Mouse (Mus musculus) heart, adult 2 months (tissue): ENCODE measurements around the gene Tubd1. TPM values are rescaled to one million over a fixed set of nuclear protein-coding genes. Genes with fewer than 3 reads are reported as not detected.
A peak's percentile ranks its signal among the peaks of the same experiment; 100 is the strongest.

ENCODE experiments used
- DNase-seq, 2 experiments: peaks; one replicate each; pipeline ENCODE4 v3.0.0; 2021
- H3K27ac ChIP-seq: fragments of 200-600 bp; 2 replicates; pipeline ENCODE4 v1.8.1; 2022
- H3K27me3 ChIP-seq: fragments of 200-500 bp; 2 replicates; pipeline ENCODE4 v1.6.1; 2012; ENCODE audit warnings: mild to moderate bottlenecking, low read length, inconsistent platforms, mixed read lengths; ENCODE audit not compliant: control insufficient read depth, insufficient read depth
- H3K36me3 ChIP-seq: fragments of 200-500 bp; 2 replicates; pipeline ENCODE4 v1.6.1; 2012; ENCODE audit warnings: low read length, inconsistent platforms; ENCODE audit not compliant: control insufficient read depth, insufficient read depth
- H3K4me1 ChIP-seq: fragments of 200-500 bp; 2 replicates; pipeline ENCODE4 v1.6.1; 2011; ENCODE audit warnings: low read length; ENCODE audit not compliant: control insufficient read depth, insufficient read depth
- H3K4me3 ChIP-seq: fragments of 200-600 bp; 2 replicates; pipeline ENCODE4 v1.8.1; 2022
- H3K79me2 ChIP-seq: fragments of 200-500 bp; replicated peaks from 2 replicates; pipeline ENCODE4 v1.6.1; 2012; ENCODE audit warnings: mild to moderate bottlenecking, inconsistent platforms, low read length, moderate library complexity, mixed read lengths; ENCODE audit not compliant: control insufficient read depth, insufficient read depth
- H3K9ac ChIP-seq: fragments of 200-500 bp; 2 replicates; pipeline ENCODE4 v1.6.1; 2012; ENCODE audit warnings: low read depth, mild to moderate bottlenecking, control low read depth, inconsistent platforms, low read length, mixed read lengths
- CTCF ChIP-seq: fragments of 200-600 bp; IDR thresholded peaks from 2 replicates; pipeline ENCODE4 v1.8.1; 2022; ENCODE audit warnings: antibody characterized with exemption, mild to moderate bottlenecking, moderate library complexity
- EP300 ChIP-seq: fragments of 200-500 bp; IDR thresholded peaks from 2 replicates; pipeline ENCODE4 v1.6.1; 2011; ENCODE audit warnings: low read depth, low read length, control low read depth; ENCODE audit not compliant: insufficient read depth
- POLR2A ChIP-seq: fragments of 200-500 bp; IDR thresholded peaks from 2 replicates; pipeline ENCODE4 v1.6.1; 2011; ENCODE audit warnings: mild to moderate bottlenecking, low read depth, low read length, control low read depth; ENCODE audit not compliant: insufficient read depth
- WGBS: fragments of 180-500 bp; shearing (Covaris S2); methylation state at CpG from one replicate; pipeline ENCODE4 v1.1.7; 2018; 5-methylcytosine and 5-hydroxymethylcytosine counted together
- intact Hi-C: fragments of 180-260 bp; cut with DNase I; formaldehyde crosslinking; loops from one replicate; pipeline ENCODE4 v1.15.1; 2025
- polyA plus RNA-seq: library from polyadenylated mRNA; depleted of rRNA; stranded (reverse); fragments of >200 nt; gene quantifications from 2 replicates; pipeline ENCODE4 v1.2.3, GENCODE M21; 2012
- total RNA-seq, 2 experiments: library from RNA; stranded (reverse); gene quantifications; 2 replicates each; pipeline ENCODE4 v1.2.3; 2021

Tubd1 gene
- total and polyA plus RNA-seq, 3 experiments: 4.7 to 6.2 (median 5.7) TPM

GRCm38 (mm10) chr11:86583990-86584897 lies 39.5 kb downstream of the Tubd1 start:
- H3K9ac ChIP-seq: no peak overlapping the region
- intact Hi-C loops: no loop called here
- WGBS: 65% methylated on average over 14 of the region's 14 CpGs
- DNase-seq: no peak
- no peak for TF ChIP-seq CTCF
- TF ChIP-seq EP300: no peak
- no peak for TF ChIP-seq POLR2A
- no peaks in the 10 kb centered on the region for H3K27me3 ChIP-seq
- peaks cover 8% of the 10 kb centered on the region for H3K36me3 ChIP-seq
- peak overlapping the region; percentile 87 for H3K27ac ChIP-seq
- H3K4me1 ChIP-seq: peaks cover 20% of the 10 kb centered on the region
- no peaks in the 10 kb centered on the region for H3K79me2 ChIP-seq
- no peak overlapping the region for H3K4me3 ChIP-seq

GRCm38 (mm10) chr11:86584898-86585597 lies 40.3 kb downstream of the Tubd1 start:
- intact Hi-C loops: no loop called here
- Histone ChIP-seq H3K4me3 (no peak overlapping the region; the same call in 1 of the 2 replicates), H3K79me2 (no peaks in the 10 kb centered on the region), H3K27ac (peak overlapping the region; percentile 87), H3K27me3 (no peaks in the 10 kb centered on the region), H3K4me1 (peaks cover 14% of the 10 kb centered on the region), H3K36me3 (peaks cover 8% of the 10 kb centered on the region), H3K9ac (peak overlapping the region; percentile 56)
- no peak for DNase-seq
- TF ChIP-seq EP300: no peak
- TF ChIP-seq CTCF: no peak
- no peak for TF ChIP-seq POLR2A
- WGBS: 24% methylated on average over 7 of the region's 7 CpGs

GRCm38 (mm10) chr11:86585598-86585984 lies 40.8 kb downstream of the Tubd1 start:
- intact Hi-C loops: no loop called here
- Histone ChIP-seq H3K4me3 (peak overlapping the region; percentile 32), H3K27ac (peak overlapping the region; percentile 87), H3K4me1 (peaks cover 10% of the 10 kb centered on the region), H3K79me2 (no peaks in the 10 kb centered on the region), H3K9ac (peak overlapping the region; percentile 56), H3K27me3 (no peaks in the 10 kb centered on the region), H3K36me3 (peaks cover 8% of the 10 kb centered on the region)
- WGBS: 28% methylated on average over 3 of the region's 3 CpGs
- no peak for DNase-seq
- TF ChIP-seq POLR2A (no peak), CTCF (no peak), EP300 (no peak)

GRCm38 (mm10) chr11:86586177-86586867 lies 41.5 kb downstream of the Tubd1 start:
- peak overlapping the region; percentile 83 for H3K9ac ChIP-seq
- peaks cover 6% of the 10 kb centered on the region for H3K4me1 ChIP-seq
- H3K4me3 ChIP-seq: peak overlapping the region; percentile 52
- TF ChIP-seq EP300: no peak
- TF ChIP-seq CTCF: no peak
- TF ChIP-seq POLR2A: no peak
- intact Hi-C loops: no loop called here
- no peaks in the 10 kb centered on the region for H3K79me2 ChIP-seq
- 22% methylated on average over 12 of the region's 12 CpGs for WGBS
- H3K36me3 ChIP-seq: peaks cover 8% of the 10 kb centered on the region
- peak overlapping the region; percentile 87 for H3K27ac ChIP-seq
- DNase-seq: no peak
- no peaks in the 10 kb centered on the region for H3K27me3 ChIP-seq

- peaks cover 4% of the 10 kb centered on the region for H3K4me1 ChIP-seq
- H3K27ac ChIP-seq: peak overlapping the region; percentile 87
- H3K9ac ChIP-seq: peak overlapping the region; percentile 83
- H3K79me2 ChIP-seq: no peaks in the 10 kb centered on the region
- peak; percentile 54 to 72 for DNase-seq
- H3K36me3 ChIP-seq: peaks cover 8% of the 10 kb centered on the region
- peak; percentile 36; the same call in 1 of the 2 replicates for TF ChIP-seq EP300
- TF ChIP-seq POLR2A: peak; percentile 84
- TF ChIP-seq CTCF: no peak
- no peaks in the 10 kb centered on the region for H3K27me3 ChIP-seq
- WGBS: 9% methylated on average over 15 of the region's 15 CpGs
- intact Hi-C loops: no loop called here
- H3K4me3 ChIP-seq: peak overlapping the region; percentile 52
Observed at GRCm38 (mm10) chr11:86586868-86587792, 42.3 kb downstream of the Tubd1 start.
